Mouse (Mus musculus) midbrain, embryonic 16.5 days (tissue): ENCODE data around the gene Hoxa9. TPM values are rescaled to one million over a fixed set of nuclear protein-coding genes. Genes with fewer than 3 reads are reported as not detected.

Experiments
- ATAC-seq: fragments of 200-750 bp; cut with Nextera tagmentation; 2 replicates; pipeline ENCODE4 v1.8.0; 2017; ENCODE audit warnings: moderate TSS enrichment
- H3K27ac ChIP-seq: fragments of 300-500 bp; sonication (generic); 2 replicates; pipeline ENCODE4 v1.5.1; 2014; ENCODE audit warnings: mild to moderate bottlenecking, low read length, mixed read lengths
- H3K27me3 ChIP-seq: fragments of 300-500 bp; sonication (generic); 2 replicates; pipeline ENCODE4 v1.6.1; 2014; ENCODE audit warnings: low read depth, low read length, mixed read lengths; ENCODE audit not compliant: control insufficient read depth, insufficient read depth
- H3K36me3 ChIP-seq: fragments of 300-500 bp; sonication (generic); 2 replicates; pipeline ENCODE4 v1.6.1; 2014; ENCODE audit warnings: mild to moderate bottlenecking, low read length, moderate library complexity, mixed read lengths; ENCODE audit not compliant: control insufficient read depth, insufficient read depth
- H3K4me1 ChIP-seq: fragments of 300-500 bp; sonication (generic); 2 replicates; pipeline ENCODE4 v1.6.1; 2014; ENCODE audit warnings: mild to moderate bottlenecking, low read length, mixed read lengths; ENCODE audit not compliant: control insufficient read depth, insufficient read depth
- H3K4me2 ChIP-seq: fragments of 300-500 bp; sonication (generic); 2 replicates; pipeline ENCODE4 v1.6.1; 2014; ENCODE audit warnings: mild to moderate bottlenecking, low read length, mixed read lengths
- H3K4me3 ChIP-seq: fragments of 300-500 bp; sonication (generic); 2 replicates; pipeline ENCODE4 v1.5.1; 2014; ENCODE audit warnings: low read depth, mild to moderate bottlenecking, low read length, moderate library complexity, mixed read lengths
- H3K9ac ChIP-seq: fragments of 300-500 bp; sonication (generic); 2 replicates; pipeline ENCODE4 v1.6.1; 2014; ENCODE audit warnings: low read depth, low read length, mixed read lengths
- H3K9me3 ChIP-seq: fragments of 300-500 bp; sonication (generic); replicated peaks from 2 replicates; pipeline ENCODE4 v1.6.1; 2014; ENCODE audit warnings: mild to moderate bottlenecking, low read length, mixed read lengths; ENCODE audit not compliant: control insufficient read depth, poor library complexity, severe bottlenecking
- WGBS: fragments of 180-500 bp; shearing (Covaris S2); extraction: QIAGEN DNeasy Blood & Tissue Kit; methylation state at CpG from one replicate; pipeline ENCODE4 v1.1.7; 2014; 5-methylcytosine and 5-hydroxymethylcytosine counted together
- polyA plus RNA-seq: library from polyadenylated mRNA; unstranded; fragments of >200 nt; fragmentation: Nextera tagmentation; extraction: Ambion mirVana; gene quantifications from 2 replicates; pipeline ENCODE4 v1.2.1, GENCODE M21; 2015

Gene Hoxa9
- polyA plus RNA-seq, 1 experiment from 2014 or later = not detected

- Histone ChIP-seq H3K4me1 (no peaks in the 10 kb centered on the region), H3K27me3 (peaks cover 100% of the 10 kb centered on the region), H3K9ac (no peak overlapping the region), H3K27ac (no peak overlapping the region), H3K4me2 (no peak overlapping the region), H3K9me3 (no peaks in the 10 kb centered on the region), H3K4me3 (no peak overlapping the region), H3K36me3 (no peaks in the 10 kb centered on the region)
- 1% methylated on average over 18 of the region's 19 CpGs for WGBS
- ATAC-seq = no peak
These were observed 45.7 kb downstream of the Hoxa9 start for GRCm38 (mm10) chr6:52185222-52185621.

- ATAC-seq = no peak
- H3K27me3 ChIP-seq = peaks cover 100% of the 10 kb centered on the region
- no peaks in the 10 kb centered on the region for H3K9me3 ChIP-seq
- WGBS = 3% methylated on average over 6 of the region's 6 CpGs
- H3K9ac ChIP-seq = no peak overlapping the region
- H3K4me1 ChIP-seq = no peaks in the 10 kb centered on the region
- H3K4me2 ChIP-seq = no peak overlapping the region
- no peak overlapping the region for H3K4me3 ChIP-seq
- H3K36me3 ChIP-seq = no peaks in the 10 kb centered on the region
- H3K27ac ChIP-seq = no peak overlapping the region
These were observed 46.2 kb downstream of the Hoxa9 start for GRCm38 (mm10) chr6:52184668-52185067.

GRCm38 (mm10) chr6:52183311-52184080, 47.4 kb downstream of the Hoxa9 start:
- 10% methylated on average over 10 of the region's 10 CpGs for WGBS
- no peak for ATAC-seq
- Histone ChIP-seq H3K27me3 (peaks cover 100% of the 10 kb centered on the region), H3K9ac (no peak overlapping the region), H3K4me1 (no peaks in the 10 kb centered on the region), H3K9me3 (no peaks in the 10 kb centered on the region), H3K4me2 (no peak overlapping the region), H3K27ac (no peak overlapping the region), H3K36me3 (no peaks in the 10 kb centered on the region), H3K4me3 (no peak overlapping the region)

- Histone ChIP-seq H3K4me3 (no peak overlapping the region), H3K9ac (no peak overlapping the region), H3K4me2 (no peak overlapping the region), H3K9me3 (no peaks in the 10 kb centered on the region), H3K4me1 (no peaks in the 10 kb centered on the region), H3K36me3 (no peaks in the 10 kb centered on the region), H3K27ac (no peak overlapping the region), H3K27me3 (peaks cover 99% of the 10 kb centered on the region)
- WGBS = 0% methylated on average over 1 of the region's 1 CpGs
- ATAC-seq = no peak
These were observed 48.1 kb downstream of the Hoxa9 start for GRCm38 (mm10) chr6:52182793-52183192.

GRCm38 (mm10) chr6:52182030-52182429, 48.9 kb downstream of the Hoxa9 start:
- no peak overlapping the region for H3K9ac ChIP-seq
- no peak overlapping the region for H3K4me2 ChIP-seq
- no peaks in the 10 kb centered on the region for H3K4me1 ChIP-seq
- WGBS = 19% methylated on average over 2 of the region's 2 CpGs
- H3K36me3 ChIP-seq = no peaks in the 10 kb centered on the region
- ATAC-seq = no peak
- H3K27me3 ChIP-seq = peaks cover 94% of the 10 kb centered on the region
- H3K27ac ChIP-seq = no peak overlapping the region
- H3K4me3 ChIP-seq = no peak overlapping the region
- no peaks in the 10 kb centered on the region for H3K9me3 ChIP-seq

GRCm38 (mm10) chr6:52180726-52181125, 50.2 kb downstream of the Hoxa9 start:
- ATAC-seq = no peak
- WGBS = 7% methylated on average over 3 of the region's 3 CpGs
- Histone ChIP-seq H3K27me3 (peaks cover 92% of the 10 kb centered on the region), H3K27ac (no peak overlapping the region), H3K9me3 (no peaks in the 10 kb centered on the region), H3K4me1 (no peaks in the 10 kb centered on the region; the same call in 1 of the 2 replicates), H3K4me2 (no peak overlapping the region), H3K9ac (no peak overlapping the region), H3K4me3 (no peak overlapping the region), H3K36me3 (no peaks in the 10 kb centered on the region)

GRCm38 (mm10) chr6:52180213-52180710, 50.6 kb downstream of the Hoxa9 start:
- no peak overlapping the region for H3K4me3 ChIP-seq
- no peak overlapping the region for H3K27ac ChIP-seq
- no peaks in the 10 kb centered on the region for H3K36me3 ChIP-seq
- no peak overlapping the region for H3K4me2 ChIP-seq
- WGBS = 3% methylated on average over 11 of the region's 11 CpGs
- peaks cover 88% of the 10 kb centered on the region for H3K27me3 ChIP-seq
- no peaks in the 10 kb centered on the region for H3K9me3 ChIP-seq
- no peak overlapping the region for H3K9ac ChIP-seq
- ATAC-seq = no peak
- H3K4me1 ChIP-seq = peaks cover 2% of the 10 kb centered on the region; the same call in 1 of the 2 replicates

- Histone ChIP-seq H3K27ac (no peak overlapping the region), H3K9me3 (no peaks in the 10 kb centered on the region), H3K4me3 (no peak overlapping the region), H3K27me3 (peaks cover 87% of the 10 kb centered on the region), H3K4me1 (peaks cover 2% of the 10 kb centered on the region; the same call in 1 of the 2 replicates), H3K4me2 (no peak overlapping the region), H3K9ac (no peak overlapping the region), H3K36me3 (no peaks in the 10 kb centered on the region)
- WGBS = 0% methylated on average over 10 of the region's 10 CpGs
- no peak for ATAC-seq
These were observed 51.2 kb downstream of the Hoxa9 start for GRCm38 (mm10) chr6:52179690-52180089.

GRCm38 (mm10) chr6:52178918-52179665, 51.8 kb downstream of the Hoxa9 start:
- ATAC-seq = no peak
- Histone ChIP-seq H3K4me1 (peaks cover 2% of the 10 kb centered on the region; the same call in 1 of the 2 replicates), H3K4me3 (no peak overlapping the region), H3K27ac (no peak overlapping the region), H3K36me3 (no peaks in the 10 kb centered on the region), H3K27me3 (peaks cover 83% of the 10 kb centered on the region), H3K9me3 (no peaks in the 10 kb centered on the region), H3K4me2 (no peak overlapping the region), H3K9ac (no peak overlapping the region)
- 6% methylated on average over 4 of the region's 4 CpGs for WGBS
